ENCODE assay signal across 9 mouse cellular contexts in the genomic region with DNA sequence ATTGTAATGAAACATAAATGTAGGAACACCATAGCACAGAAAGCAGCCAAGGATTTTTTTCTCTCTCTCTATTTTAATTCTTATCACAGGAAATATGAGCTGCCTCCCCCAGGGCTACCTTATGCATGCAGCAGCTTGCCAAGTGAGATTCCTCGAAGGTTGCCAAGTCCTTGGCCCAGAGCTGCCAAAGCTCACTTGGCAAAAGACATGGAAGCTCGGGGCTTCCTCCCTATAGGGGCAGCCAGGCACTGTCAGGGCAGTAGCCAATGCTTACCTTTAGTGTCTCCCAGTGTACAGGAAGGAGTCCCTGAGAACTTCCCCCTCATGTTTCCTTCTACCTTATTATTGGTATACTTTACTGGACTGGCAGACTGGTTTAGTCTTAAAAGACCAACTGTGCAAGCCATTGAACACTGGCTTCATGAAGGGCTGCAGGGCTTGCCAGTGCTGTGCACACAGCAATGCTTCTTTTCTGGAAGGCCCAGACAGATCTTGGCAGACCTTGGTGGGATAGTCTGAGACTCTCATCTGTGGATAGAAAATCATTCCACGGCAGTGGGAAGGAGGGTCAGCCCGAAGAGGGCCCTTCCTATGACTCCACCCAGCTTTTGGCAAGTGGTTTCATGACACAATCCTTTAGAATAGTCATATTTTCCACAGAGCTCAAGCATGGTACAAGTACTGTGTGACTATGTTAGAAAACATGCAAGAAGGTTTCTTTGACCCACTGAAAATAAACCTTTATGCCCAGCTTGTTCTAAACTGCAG. TPM values are rescaled to one million over a fixed set of nuclear protein-coding genes. Genes with fewer than 3 reads are reported as not detected.
A peak's percentile ranks its signal among the peaks of the same experiment; 100 is the strongest.
DNase-seq lines count a peak whose midpoint lies in the region; ATAC-seq and TF ChIP-seq lines count a peak whose summit lies in the region.
"Had no signal": no experiment of that assay in that cellular context is flagged by ENCODE, and none has a peak within 500 bp of the region (broad histone marks: within the 10 kb centered on the region; RNA-seq: fewer than 3 reads in every experiment).

No protein-coding gene starts in this region.

- no peak for TF ChIP-seq RAD21 in CH12.LX (IDR thresholded peaks at IDR 0.05; ENCODE audit: low read depth, low read length)

- no peaks in the 10 kb centered on the region for H3K36me3 ChIP-seq in hindbrain, embryonic 15.5 days
- H3K36me3 ChIP-seq in hindbrain, embryonic 13.5 days: no peaks in the 10 kb centered on the region; the same call in 1 of the 2 replicates
- no peaks in the 10 kb centered on the region for H3K36me3 ChIP-seq in CH12.LX (replicated peaks in 1 of 2; ENCODE audit: control insufficient read depth in 1 of 2, insufficient read depth in 1 of 2, low read length in 1 of 2)

- peak overlapping the region; percentile 40; the same call in 1 of the 2 replicates for H3K27ac ChIP-seq in hindbrain, embryonic 15.5 days (replicated peaks)
- no peak overlapping the region for H3K27ac ChIP-seq in hindbrain, embryonic 13.5 days
- no peak overlapping the region for H3K27ac ChIP-seq in CH12.LX (ENCODE audit: insufficient read depth, low read depth)

- peak; percentile 67 for TF ChIP-seq EP300 in CH12.LX (IDR thresholded peaks at IDR 0.05; ENCODE audit: low read length)

- ATAC-seq in hindbrain, embryonic 15.5 days (ENCODE audit: low FRiP score, low read depth): 0 out of 2 replicates have a peak, but pooled peaks have one; percentile 61
- no peak for ATAC-seq in hindbrain, embryonic 13.5 days (ENCODE audit: low FRiP score)

- WGBS in hindbrain, embryonic 15.5 days: 63% methylated on average over 4 of the region's 4 CpGs
- WGBS in hindbrain, embryonic 13.5 days: 76% methylated on average over 4 of the region's 4 CpGs

- dilution Hi-C loops in CH12.LX (cut with MboI; ENCODE audit: extremely low pct_ligation_motif_present, extremely low pct_unique_long_range_greater_than_20kb, low sequenced_read_pairs): no loop called here

- no peaks in the 10 kb centered on the region for H3K79me2 ChIP-seq in CH12.LX (replicated peaks; ENCODE audit: control insufficient read depth, extremely low read depth, insufficient read depth, poor library complexity, severe bottlenecking)

- TF ChIP-seq CTCF in CH12.LX (conservative IDR thresholded peaks at IDR 0.05 in 1 of 2, IDR thresholded peaks at IDR 0.05 in 1 of 2; ENCODE audit: low read depth in 2 of 2, low read length in 2 of 2): no peak

- no peak overlapping the region for H3K4me3 ChIP-seq in hindbrain, embryonic 15.5 days
- H3K4me3 ChIP-seq in hindbrain, embryonic 13.5 days: no peak overlapping the region
- no peak overlapping the region for H3K4me3 ChIP-seq in CH12.LX (replicated peaks in 1 of 3; ENCODE audit: low read depth in 2 of 3, low read length in 2 of 3, poor library complexity in 1 of 3)
- H3K4me3 ChIP-seq: erythroblast, embryonic 14.5 days had no signal

- H3K4me1 ChIP-seq in hindbrain, embryonic 15.5 days (replicated peaks): no peaks in the 10 kb centered on the region
- no peaks in the 10 kb centered on the region for H3K4me1 ChIP-seq in hindbrain, embryonic 13.5 days (replicated peaks)
- peaks cover 3 to 9% of the 10 kb centered on the region in 2 experiments; a peak in 3 of 4 replicates for H3K4me1 ChIP-seq in CH12.LX (ENCODE audit: control insufficient read depth in 1 of 2, insufficient read depth in 2 of 2)

- peak; percentile 37 for DNase-seq in CH12.LX (ENCODE audit: extremely low read depth)
- DNase-seq in cerebellum, adult 8-10 months: peak; percentile 82
- DNase-seq in heart, postnatal 10 days: peak; percentile 75 to 79
- no peak for DNase-seq in MN1 (ENCODE audit: low spot score)
- no peak for DNase-seq in urinary bladder, postnatal 25 days (ENCODE audit: low spot score)
- DNase-seq in left cerebral cortex, adult 11 months (ENCODE audit: low spot score): no peak

- H3K9me3 ChIP-seq in hindbrain, embryonic 15.5 days: no peaks in the 10 kb centered on the region
- no peaks in the 10 kb centered on the region for H3K9me3 ChIP-seq in hindbrain, embryonic 13.5 days
- no peaks in the 10 kb centered on the region for H3K9me3 ChIP-seq in CH12.LX (replicated peaks; ENCODE audit: low read length)

- no peak for TF ChIP-seq POLR2A in CH12.LX (IDR thresholded peaks at IDR 0.05; ENCODE audit: low read depth, low read length)

- H3K27me3 ChIP-seq in hindbrain, embryonic 15.5 days: no peaks in the 10 kb centered on the region
- H3K27me3 ChIP-seq in hindbrain, embryonic 13.5 days: no peaks in the 10 kb centered on the region
- H3K27me3 ChIP-seq in CH12.LX (replicated peaks): no peaks in the 10 kb centered on the region

- in situ Hi-C loops in CH12.LX (cut with MboI; ENCODE audit: low pct_ligation_motif_present, low pct_unique_long_range_greater_than_20kb, low sequenced_read_pairs): no loop called here

- no peak overlapping the region for H3K4me2 ChIP-seq in hindbrain, embryonic 15.5 days
- no peak overlapping the region for H3K4me2 ChIP-seq in hindbrain, embryonic 13.5 days
- no peak overlapping the region for H3K4me2 ChIP-seq in CH12.LX (ENCODE audit: insufficient read depth, low read depth, poor library complexity, severe bottlenecking)

- no peak overlapping the region for H3K9ac ChIP-seq in hindbrain, embryonic 15.5 days
- no peak overlapping the region for H3K9ac ChIP-seq in hindbrain, embryonic 13.5 days
- no peak overlapping the region for H3K9ac ChIP-seq in CH12.LX (ENCODE audit: insufficient read depth, low read depth)

- intact Hi-C loops in heart, postnatal 10 days (cut with DNase I): no loop called here

TF ChIP-seq in CH12.LX, 34 proteins besides CTCF, POLR2A, EP300 and RAD21:
- TF ChIP-seq CHD2 (IDR thresholded peaks at IDR 0.05; ENCODE audit: low read length) (no peak), ZMIZ1 (IDR thresholded peaks at IDR 0.05; ENCODE audit: low read depth, low read length) (no peak), MYC (IDR thresholded peaks at IDR 0.05; ENCODE audit: low read depth, low read length) (no peak), JUN (IDR thresholded peaks at IDR 0.05; ENCODE audit: insufficient read depth, low read depth, low read length) (peak; percentile 91), NRF1 (IDR thresholded peaks at IDR 0.05; ENCODE audit: low read depth, low read length) (no peak), RCOR1 (conservative IDR thresholded peaks at IDR 0.05; ENCODE audit: low read depth, low read length) (no peak), SMC3 (IDR thresholded peaks at IDR 0.05; ENCODE audit: low read depth, low read length) (no peak), MAZ (IDR thresholded peaks at IDR 0.05; ENCODE audit: low read depth, low read length) (no peak), MXI1 (IDR thresholded peaks at IDR 0.05; ENCODE audit: low read depth, low read length) (no peak), JUND (conservative IDR thresholded peaks at IDR 0.05; ENCODE audit: low read depth, low read length) (peak; percentile 92)
TF ChIP-seq in CH12.LX: peak in this region for 2.

RNA-seq across cellular contexts. Expression of a gene that starts 53.0 kb away (rescaled TPM):
- polyA plus RNA-seq in hindbrain, embryonic 15.5 days (2015; fragmentation: Nextera tagmentation; extraction: Ambion mirVana): 2.7 TPM in 2 replicates
- 2.2 TPM in 2 replicates for polyA plus RNA-seq in hindbrain, embryonic 13.5 days (2015; fragmentation: Nextera tagmentation; extraction: Ambion mirVana)
- 7.8 TPM in 2 replicates for total RNA-seq in CH12.LX (2012; rRNA removed)
- total RNA-seq in CH12.LX (2014; rRNA removed): 6.7 and 6.8 TPM in 2 replicates
- 10.5 and 12.6 TPM in 2 replicates for polyA plus RNA-seq in CH12.LX (2012; ENCODE audit: insufficient read length, low read depth)
- total RNA-seq in heart, postnatal 10 days (2021): 1 to 10 TPM; 8.8 to 9.1 TPM

Comparison
In these comparisons a context has a peak if more than half of its experiments do, and no peak if none do; other contexts are left out.
1. DNase-seq: peak in CH12.LX (single experiment), cerebellum, adult 8-10 months (single experiment) and heart, postnatal 10 days (2 of 2); none in MN1 (single experiment), urinary bladder, postnatal 25 days (single experiment) and left cerebral cortex, adult 11 months (single experiment).